Mouse (Mus musculus): ENCODE measurements around the gene Wipf3.

Gene Wipf3

GRCm38 (mm10) chr6:54432806-54433545 lies 3.6 kb downstream of the Wipf3 start:
- DNase-seq = no peak

GRCm38 (mm10) chr6:54434171-54434570 lies 4.8 kb downstream of the Wipf3 start:
- DNase-seq = no peak

GRCm38 (mm10) chr6:54435663-54436062 lies 6.3 kb downstream of the Wipf3 start:
- DNase-seq = no peak

GRCm38 (mm10) chr6:54436286-54436685 lies 6.9 kb downstream of the Wipf3 start:
- DNase-seq = no peak

GRCm38 (mm10) chr6:54438510-54438909 lies 9.1 kb downstream of the Wipf3 start:
- DNase-seq = no peak

- DNase-seq = no peak
Observed at GRCm38 (mm10) chr6:54440658-54441057, 11.3 kb downstream of the Wipf3 start.

GRCm38 (mm10) chr6:54443657-54444056 lies 14.3 kb downstream of the Wipf3 start:
- DNase-seq = no peak

- DNase-seq = no peak
Observed at GRCm38 (mm10) chr6:54444086-54444485, 14.7 kb downstream of the Wipf3 start.

GRCm38 (mm10) chr6:54445249-54445818 lies 15.9 kb downstream of the Wipf3 start:
- no peak for DNase-seq

- no peak for DNase-seq
Observed at GRCm38 (mm10) chr6:54447353-54447752, 17.9 kb downstream of the Wipf3 start.

- no peak for DNase-seq
Observed at GRCm38 (mm10) chr6:54459661-54460060, 30.3 kb downstream of the Wipf3 start.

- no peak for DNase-seq
Observed at GRCm38 (mm10) chr6:54460172-54460914, 30.9 kb downstream of the Wipf3 start.

GRCm38 (mm10) chr6:54460915-54461671 lies 31.7 kb downstream of the Wipf3 start:
- no peak for DNase-seq

GRCm38 (mm10) chr6:54462766-54463165 lies 33.4 kb downstream of the Wipf3 start:
- no peak for DNase-seq

GRCm38 (mm10) chr6:54463701-54464458 lies 34.5 kb downstream of the Wipf3 start:
- DNase-seq = no peak

GRCm38 (mm10) chr6:54464926-54465325 lies 35.5 kb downstream of the Wipf3 start:
- DNase-seq = no peak

GRCm38 (mm10) chr6:54467371-54467770 lies 38.0 kb downstream of the Wipf3 start:
- DNase-seq = no peak

GRCm38 (mm10) chr6:54471866-54472265 lies 42.5 kb downstream of the Wipf3 start:
- no peak for DNase-seq

- no peak for DNase-seq
Observed at GRCm38 (mm10) chr6:54472846-54473715, 43.7 kb downstream of the Wipf3 start.

GRCm38 (mm10) chr6:54475926-54476667 lies 46.7 kb downstream of the Wipf3 start:
- no peak for DNase-seq

Data from spleen, adult 18-20 months (tissue).